Mouse (Mus musculus): ENCODE data around the gene Clcnkb.

GRCm38 (mm10) chr4:141461576-141461975, 45.8 kb upstream of the Clcnkb start:
- TF ChIP-seq CTCF (IDR thresholded peaks at IDR 0.05; ENCODE audit: low read depth, low read length) (no peak), POLR2A (IDR thresholded peaks at IDR 0.05; ENCODE audit: extremely low read depth, insufficient read depth, low read length) (no peak)
